25 mouse cellular contexts compared by ENCODE assay signal in the genomic region with DNA sequence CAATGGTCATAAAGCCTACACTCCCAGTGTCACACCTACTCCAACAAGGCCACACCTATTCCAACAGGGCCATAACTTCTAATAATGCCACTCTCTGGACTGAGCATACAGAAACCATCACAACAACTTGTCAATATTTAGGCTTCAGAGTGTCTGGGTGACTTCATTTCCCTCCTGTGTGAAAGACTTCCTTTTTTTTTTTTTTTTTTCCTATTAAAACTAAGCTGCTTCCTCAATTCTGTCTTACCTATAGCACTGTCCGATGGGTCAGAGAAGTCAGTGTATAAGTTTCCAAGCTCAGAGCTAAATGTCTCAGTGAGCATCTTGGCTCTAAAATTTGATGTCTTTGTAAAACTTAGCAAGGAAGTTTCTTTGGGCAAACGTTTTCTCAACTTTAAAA.
"Had no signal": no experiment of that assay in that cellular context is flagged by ENCODE, and none has a peak within 500 bp of the region (broad histone marks: within the 10 kb centered on the region; RNA-seq: fewer than 3 reads in every experiment).

No protein-coding gene starts in this region.

- H3K27ac ChIP-seq: embryonic facial prominence, embryonic 10.5 days; embryonic facial prominence, embryonic 12.5 days; embryonic facial prominence, embryonic 13.5 days; embryonic facial prominence, embryonic 15.5 days; forebrain, embryonic 10.5 days; forebrain, embryonic 12.5 days; forebrain, embryonic 13.5 days; forebrain, embryonic 15.5 days; gastrocnemius, adult 2 months; heart, adult 2 months; heart, embryonic 10.5 days had no signal

- H3K36me3 ChIP-seq: embryonic facial prominence, embryonic 10.5 days; embryonic facial prominence, embryonic 12.5 days; embryonic facial prominence, embryonic 13.5 days; embryonic facial prominence, embryonic 15.5 days; forebrain, embryonic 10.5 days; forebrain, embryonic 12.5 days; forebrain, embryonic 15.5 days; heart, embryonic 10.5 days had no signal

- H3K4me2 ChIP-seq: embryonic facial prominence, embryonic 12.5 days; embryonic facial prominence, embryonic 13.5 days; embryonic facial prominence, embryonic 15.5 days; forebrain, embryonic 12.5 days; forebrain, embryonic 13.5 days; forebrain, embryonic 15.5 days had no signal

- H3K4me1 ChIP-seq: embryonic facial prominence, embryonic 10.5 days; embryonic facial prominence, embryonic 12.5 days; embryonic facial prominence, embryonic 13.5 days; embryonic facial prominence, embryonic 15.5 days; forebrain, embryonic 10.5 days; forebrain, embryonic 12.5 days; forebrain, embryonic 13.5 days; forebrain, embryonic 15.5 days had no signal

- DNase-seq: cerebellum, adult 9-11 months; cerebellum, postnatal 10 days; cerebellum, postnatal 14 days; cerebellum, postnatal 25 days; cerebellum, postnatal 36 days; embryo, embryonic 11 days; forebrain, postnatal 0 days; gastrocnemius, adult 2 months; gastrocnemius, postnatal 10 days; gastrocnemius, postnatal 14 days; gastrocnemius, postnatal 25 days; gastrocnemius, postnatal 36 days; heart, adult 11 months; heart, adult 18-20 months; heart, adult 2 months had no signal

- H3K9me3 ChIP-seq: embryonic facial prominence, embryonic 10.5 days; embryonic facial prominence, embryonic 12.5 days; embryonic facial prominence, embryonic 13.5 days; embryonic facial prominence, embryonic 15.5 days; forebrain, embryonic 10.5 days; forebrain, embryonic 12.5 days; forebrain, embryonic 13.5 days; forebrain, embryonic 15.5 days; heart, embryonic 10.5 days had no signal

- H3K27me3 ChIP-seq: embryonic facial prominence, embryonic 12.5 days; embryonic facial prominence, embryonic 13.5 days; embryonic facial prominence, embryonic 15.5 days; forebrain, embryonic 12.5 days; forebrain, embryonic 13.5 days; forebrain, embryonic 15.5 days had no signal

- H3K9ac ChIP-seq: embryonic facial prominence, embryonic 12.5 days; embryonic facial prominence, embryonic 13.5 days; embryonic facial prominence, embryonic 15.5 days; forebrain, embryonic 12.5 days; forebrain, embryonic 13.5 days; forebrain, embryonic 15.5 days; forebrain, postnatal 0 days had no signal

- H3K4me3 ChIP-seq: embryonic facial prominence, embryonic 10.5 days; embryonic facial prominence, embryonic 12.5 days; embryonic facial prominence, embryonic 13.5 days; embryonic facial prominence, embryonic 15.5 days; erythroblast, embryonic 14.5 days; forebrain, embryonic 10.5 days; forebrain, embryonic 12.5 days; forebrain, embryonic 13.5 days; forebrain, embryonic 15.5 days; gastrocnemius, adult 2 months; heart, adult 2 months; heart, embryonic 10.5 days had no signal
